Mouse (Mus musculus) spleen, adult 2 months (tissue): ENCODE results near the gene Jarid2.

ENCODE experiments used
- CTCF ChIP-seq: fragments of 200-500 bp; IDR thresholded peaks from 2 replicates; pipeline ENCODE4 v1.5.1; 2011; ENCODE audit warnings: mild to moderate bottlenecking, inconsistent platforms; ENCODE audit not compliant: insufficient read depth, insufficient read length, insufficient replicate concordance; ENCODE audit errors: extremely low read depth
- POLR2A ChIP-seq: fragments of 200-500 bp; IDR thresholded peaks from 2 replicates; pipeline ENCODE4 v1.6.1; 2011; ENCODE audit warnings: low read depth, low read length, inconsistent platforms

DNA sequence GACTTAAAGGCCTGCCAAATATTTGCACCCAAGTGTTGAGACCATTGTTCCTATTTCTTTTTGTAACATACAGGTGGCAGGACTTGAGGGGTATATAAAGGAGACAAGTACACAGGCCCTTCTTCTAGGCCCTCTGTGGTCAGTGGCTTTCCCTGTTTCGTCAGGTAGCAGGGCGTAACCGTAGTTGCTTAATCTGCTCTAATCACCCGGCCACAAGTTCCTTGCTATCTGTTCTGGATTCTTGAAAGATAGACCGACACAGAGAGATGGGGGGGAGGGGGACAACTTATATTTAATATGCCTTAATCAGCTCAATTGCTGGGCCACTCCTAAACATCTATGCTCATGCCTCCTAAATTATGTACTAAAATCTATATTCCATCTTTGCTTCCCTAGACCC lies 186.1 kb downstream of the Jarid2 start:
- TF ChIP-seq POLR2A, result no peak
- no peak for TF ChIP-seq CTCF
